Mouse (Mus musculus): ENCODE measurements around the gene Opn1sw.
"Not testable (repeated sequence)": the region's sequence is repeated elsewhere in the genome, so short reads cannot be mapped to it uniquely, and the experiment has no call there.

The Opn1sw gene

DNA sequence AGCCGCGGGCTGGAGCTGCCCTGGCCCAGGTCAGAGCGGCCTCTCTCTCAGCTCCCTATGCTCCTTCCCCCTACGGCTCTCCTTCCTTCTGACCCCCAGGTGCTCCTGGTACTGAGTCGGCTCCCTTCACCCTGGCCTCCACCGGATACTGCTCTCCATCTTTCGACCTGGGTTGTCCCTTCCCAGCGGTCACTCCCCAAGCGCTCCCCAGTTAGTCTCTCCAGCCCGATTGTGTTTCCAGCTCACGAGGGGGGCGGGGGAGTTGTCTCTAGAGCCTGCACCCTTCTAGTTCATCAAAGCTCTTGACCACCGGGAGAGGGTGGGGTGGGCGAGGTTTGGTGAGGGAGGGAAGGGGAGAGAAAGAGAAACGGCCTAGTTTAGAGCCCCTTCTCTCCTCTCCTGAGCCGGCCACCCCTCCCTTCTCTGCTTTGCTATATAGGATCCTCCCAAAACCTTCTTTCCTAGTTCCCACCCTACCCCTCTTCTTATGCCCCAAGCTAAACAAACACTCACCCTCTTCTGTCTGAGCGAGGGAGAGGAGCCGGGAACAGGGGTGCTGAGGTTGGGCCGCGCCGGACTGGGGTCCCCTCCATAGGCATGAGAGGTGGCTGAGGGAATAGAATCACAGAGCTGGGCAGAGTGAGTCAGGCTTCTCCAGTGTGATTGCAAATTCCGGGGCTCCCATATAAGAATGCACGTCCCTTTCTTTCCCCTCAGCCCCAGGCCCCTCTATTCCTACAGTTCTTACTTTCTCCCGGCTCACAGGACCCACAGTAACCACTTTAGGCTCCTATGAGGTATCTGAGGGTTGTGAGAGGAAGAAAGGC, 8.7 kb upstream of the Opn1sw start:
- DNase-seq (ENCODE audit: low read depth, low spot score) = peak; percentile 40

DNA sequence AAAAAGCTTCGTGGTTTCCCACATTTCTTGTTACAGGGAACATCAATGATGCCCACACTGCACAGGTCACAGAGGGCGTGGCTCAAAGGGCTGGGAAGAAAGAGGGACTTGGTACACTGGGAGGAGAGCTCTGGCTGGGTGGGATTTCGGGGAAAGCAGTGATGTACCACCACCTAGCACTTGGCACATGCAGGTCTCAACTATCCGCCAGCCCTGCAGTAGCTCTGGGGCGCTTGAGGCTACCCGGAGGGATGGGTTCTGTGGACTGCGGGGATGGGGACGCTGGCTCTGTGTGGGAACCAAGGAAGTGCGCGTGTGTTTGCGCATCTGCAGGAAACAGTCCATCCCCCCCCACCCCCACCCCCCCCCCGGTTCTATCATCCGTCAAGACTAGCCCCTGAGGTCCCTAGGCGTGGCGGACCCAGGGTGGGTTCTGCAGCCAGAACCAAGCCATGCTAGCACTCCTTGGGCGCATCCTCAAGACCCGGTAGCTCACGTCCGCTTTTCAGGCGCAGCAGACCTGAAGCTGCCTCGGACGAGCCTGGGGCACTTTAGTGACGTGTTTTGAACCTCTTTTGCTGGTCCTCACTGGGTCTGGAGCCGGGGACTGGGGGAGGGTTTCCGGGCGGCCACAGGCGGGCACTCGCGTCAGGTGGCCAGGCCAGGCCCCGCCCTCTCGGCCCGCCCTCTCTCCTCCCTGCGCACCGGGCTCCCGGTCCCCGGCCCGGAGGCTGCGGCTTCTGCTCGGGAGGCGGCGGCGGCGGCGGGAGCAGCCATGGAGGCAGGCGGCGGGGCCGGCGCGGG, 7.8 kb upstream of the Opn1sw start, which contains the start of gene Ccdc136:
Gene Ccdc136 (plus strand): TSS at position 400 of the 804 bp plus-strand sequence.
- peak; percentile 93 for DNase-seq (ENCODE audit: low read depth, low spot score)

DNA sequence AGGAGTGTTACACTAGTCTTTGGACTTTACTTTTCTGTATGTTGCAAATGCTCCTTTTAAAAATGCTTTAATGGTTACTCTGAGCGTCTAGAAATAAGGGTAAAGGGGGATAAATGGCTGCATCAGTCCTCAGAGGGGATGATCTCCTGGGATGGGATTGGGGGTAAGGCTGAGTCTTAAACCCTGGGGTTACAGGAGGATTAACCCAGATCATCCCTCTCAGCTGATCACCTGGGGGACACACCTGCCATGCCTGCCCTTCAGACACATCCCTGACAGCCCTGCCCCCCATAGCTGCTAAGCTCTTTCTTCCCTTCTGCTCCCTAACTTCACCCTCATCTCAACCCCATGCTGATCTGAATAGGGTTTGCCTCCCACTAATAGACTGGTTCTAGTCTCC, 6.0 kb upstream of the Opn1sw start:
- no peak for DNase-seq (ENCODE audit: low read depth, low spot score)

DNA sequence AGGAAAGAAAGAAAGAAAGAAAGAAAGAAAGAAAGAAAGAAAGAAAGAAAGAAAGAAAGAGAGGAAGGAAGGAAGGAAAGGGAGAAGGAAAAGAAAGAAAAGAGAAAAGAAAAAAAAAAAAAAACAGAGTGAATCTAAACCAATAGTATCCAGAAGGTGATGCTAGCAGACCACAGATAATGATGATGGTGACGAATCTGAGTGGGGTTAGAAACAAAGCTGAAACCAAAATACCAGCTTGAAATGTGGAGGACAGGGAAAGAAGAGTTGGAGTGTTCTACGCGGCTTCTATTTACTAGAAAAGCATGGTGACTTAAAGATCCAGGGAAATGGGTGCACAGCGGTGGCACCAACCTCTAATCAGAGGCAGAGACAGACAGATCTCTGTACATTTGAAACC, 3.5 kb upstream of the Opn1sw start:
- DNase-seq (ENCODE audit: low read depth, low spot score) = peak; percentile 31

DNA sequence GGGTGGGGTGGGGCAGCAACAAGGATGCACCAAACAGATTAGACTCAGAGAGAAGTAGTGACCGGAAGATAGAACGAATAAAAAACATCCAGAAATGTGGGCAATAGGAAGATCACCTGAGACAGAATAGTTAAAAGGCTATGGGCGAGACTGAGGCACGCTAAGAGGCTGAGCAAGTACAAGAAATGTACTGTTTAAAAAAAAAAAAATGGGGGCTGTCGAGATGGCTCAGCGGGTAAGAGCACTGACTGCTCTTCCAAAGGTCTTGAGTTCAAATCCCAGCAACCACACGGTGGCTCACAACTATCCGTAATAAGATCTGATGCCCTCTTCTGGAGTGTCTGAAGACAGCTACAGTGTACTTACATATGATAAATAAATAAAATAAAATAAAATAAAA, 3.0 kb upstream of the Opn1sw start:
- not testable (repeated sequence) for DNase-seq (ENCODE audit: low read depth, low spot score)

DNA sequence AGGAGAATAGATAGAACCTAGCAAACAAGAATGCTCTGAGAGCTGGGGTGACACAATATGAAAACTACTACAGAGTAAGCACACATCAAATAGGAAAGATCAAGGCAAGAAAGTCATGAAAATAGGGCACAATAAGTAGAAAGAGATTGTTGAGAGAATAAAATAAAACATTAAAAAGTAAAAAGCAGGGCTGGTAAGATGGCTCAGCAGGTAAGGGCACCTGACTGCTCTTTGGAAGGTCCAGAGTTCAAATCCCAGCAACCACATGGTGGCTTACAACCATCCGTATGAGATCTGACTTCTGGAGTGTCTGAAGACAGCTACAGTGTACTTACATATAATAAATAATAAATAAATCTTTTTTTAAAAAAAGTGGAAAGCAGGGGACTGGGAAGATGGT, 2.2 kb upstream of the Opn1sw start:
- not testable (repeated sequence) for DNase-seq (ENCODE audit: low read depth, low spot score)

GRCm38 (mm10) chr6:29389425-29389824, 1.2 kb upstream of the Opn1sw start:
- DNase-seq (ENCODE audit: low read depth, low spot score) = no peak

- DNase-seq (ENCODE audit: low read depth, low spot score) = peak; percentile 91
Measured at GRCm38 (mm10) chr6:29388606-29389080, 375 bp upstream of the Opn1sw start.

DNA sequence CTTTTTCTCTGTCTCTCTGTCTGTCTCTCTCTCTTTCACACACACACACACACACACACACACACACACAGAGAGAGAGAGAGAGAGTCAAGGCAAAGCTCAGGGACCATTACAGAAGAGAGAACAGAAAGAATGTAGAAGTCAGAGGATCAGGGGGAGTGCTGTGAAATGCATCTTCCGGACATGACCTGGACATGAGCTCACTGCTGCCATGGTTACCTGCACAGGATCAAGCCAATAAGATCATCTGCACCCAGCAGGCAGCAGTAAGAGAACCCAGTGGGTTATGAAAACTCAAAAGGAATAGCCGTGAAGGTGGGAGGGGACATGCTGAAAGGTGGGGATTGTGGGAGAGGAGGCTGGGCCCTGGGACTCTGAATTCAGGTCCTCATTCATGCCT, 5.8 kb downstream of the Opn1sw start:
- DNase-seq (ENCODE audit: low read depth, low spot score) = peak; percentile 25

GRCm38 (mm10) chr6:29379954-29380353, 8.3 kb downstream of the Opn1sw start:
- DNase-seq (ENCODE audit: low read depth, low spot score) = no peak

DNA sequence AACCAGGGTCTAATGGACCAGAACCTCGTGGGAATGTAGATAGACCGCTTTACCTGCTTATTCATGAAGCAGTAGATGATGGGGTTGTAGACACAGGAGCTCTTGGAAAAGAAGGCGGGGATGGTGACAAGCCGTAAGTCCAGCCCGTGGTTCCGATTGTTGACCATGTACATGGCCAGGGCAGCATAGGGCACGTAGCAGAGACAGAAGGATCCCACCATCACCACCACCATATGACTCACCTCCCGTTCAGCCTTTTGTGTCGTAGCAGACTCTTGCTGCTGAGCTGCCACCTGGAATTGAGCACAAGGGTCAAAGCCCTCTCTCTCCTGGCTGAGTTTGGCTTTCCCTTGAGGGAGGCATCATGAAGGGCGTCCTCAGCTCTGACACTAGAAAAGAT, 9.6 kb downstream of the Opn1sw start:
- DNase-seq (ENCODE audit: low read depth, low spot score) = no peak

DNA sequence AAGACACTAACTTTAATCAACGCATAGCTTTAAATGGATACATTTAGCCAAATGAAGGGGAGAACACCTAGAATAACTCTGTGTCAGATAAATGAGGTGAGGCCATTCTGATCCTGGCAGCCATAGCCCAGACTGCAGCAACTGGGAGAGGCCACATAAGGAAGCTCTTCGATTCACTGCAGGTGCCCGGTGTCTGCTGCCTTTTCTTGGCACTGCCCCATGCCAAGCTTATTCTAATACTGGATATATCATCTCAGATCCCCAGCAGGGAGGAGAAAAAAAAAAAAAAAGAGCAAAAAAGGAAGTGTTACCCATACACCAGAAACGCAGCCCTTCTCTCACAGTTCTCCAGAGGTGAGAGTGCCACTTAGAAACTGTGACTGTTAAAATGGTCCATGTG, 10.9 kb downstream of the Opn1sw start:
- no peak for DNase-seq (ENCODE audit: low read depth, low spot score)

DNA sequence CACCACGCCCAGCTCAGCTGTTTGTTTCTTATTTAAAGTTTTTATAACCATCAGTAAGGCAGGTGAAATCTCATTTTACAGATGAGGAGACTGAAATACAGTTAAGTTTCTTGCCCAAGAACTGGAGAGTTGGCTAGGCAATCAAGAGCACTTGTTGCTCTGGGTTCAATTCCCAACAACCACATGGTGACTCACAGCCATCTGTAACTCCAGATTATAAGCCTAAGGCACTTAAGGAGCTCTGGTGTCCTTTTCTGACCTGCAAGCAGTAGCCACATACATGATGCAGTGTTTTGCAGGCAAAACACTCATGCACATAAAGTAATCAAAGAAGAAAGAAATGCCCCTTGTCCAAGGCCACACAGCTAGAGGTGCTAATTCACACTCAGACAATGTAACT, 23.0 kb downstream of the Opn1sw start:
- no peak for DNase-seq (ENCODE audit: low read depth, low spot score)

GRCm38 (mm10) chr6:29363129-29363515, 25.1 kb downstream of the Opn1sw start:
- no peak for DNase-seq (ENCODE audit: low read depth, low spot score)

DNA sequence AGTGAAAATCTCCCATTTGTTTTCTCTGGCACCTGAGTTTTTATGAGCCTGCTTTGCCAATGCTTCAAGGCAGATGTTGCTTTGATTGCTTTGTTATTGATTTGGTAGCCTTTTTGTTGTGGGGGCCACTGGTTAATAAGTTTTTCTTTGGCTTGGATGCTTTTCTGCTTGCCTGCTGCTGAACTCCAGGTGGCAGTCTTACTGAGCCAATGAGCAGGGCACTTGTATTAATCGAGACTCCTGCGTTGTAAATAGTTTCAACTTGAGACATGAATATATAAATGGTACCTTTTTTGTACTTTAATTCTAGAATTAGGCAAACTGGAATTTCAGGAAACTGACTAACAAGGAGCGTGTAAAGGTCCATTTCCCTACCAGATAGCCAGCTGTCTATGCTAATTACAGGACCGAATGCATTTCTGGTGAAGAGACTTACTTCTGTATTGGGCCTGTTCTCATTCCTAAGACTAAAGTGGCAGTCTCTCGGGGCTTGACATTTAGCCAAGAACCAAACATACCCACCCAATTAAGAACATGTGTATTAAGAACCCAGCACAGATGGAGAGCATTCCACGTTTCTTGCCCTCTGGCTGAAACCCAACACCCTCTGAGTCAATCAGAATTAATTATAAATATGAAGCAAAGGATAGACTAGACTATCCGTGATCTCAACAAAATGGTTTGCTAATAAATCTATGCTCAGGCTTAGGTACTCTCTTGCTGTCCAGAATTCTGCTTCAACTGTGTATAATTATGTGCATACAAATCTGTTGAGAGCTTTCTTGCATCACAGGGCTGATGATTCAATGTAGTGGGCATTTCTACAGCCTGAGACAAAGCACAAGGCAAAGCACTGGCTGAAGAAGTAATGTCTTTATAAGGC, 25.8 kb downstream of the Opn1sw start:
- DNase-seq (ENCODE audit: low read depth, low spot score) = peak; percentile 64

- no peak for DNase-seq (ENCODE audit: low read depth, low spot score)
Measured at GRCm38 (mm10) chr6:29360211-29360610, 28.1 kb downstream of the Opn1sw start.

DNA sequence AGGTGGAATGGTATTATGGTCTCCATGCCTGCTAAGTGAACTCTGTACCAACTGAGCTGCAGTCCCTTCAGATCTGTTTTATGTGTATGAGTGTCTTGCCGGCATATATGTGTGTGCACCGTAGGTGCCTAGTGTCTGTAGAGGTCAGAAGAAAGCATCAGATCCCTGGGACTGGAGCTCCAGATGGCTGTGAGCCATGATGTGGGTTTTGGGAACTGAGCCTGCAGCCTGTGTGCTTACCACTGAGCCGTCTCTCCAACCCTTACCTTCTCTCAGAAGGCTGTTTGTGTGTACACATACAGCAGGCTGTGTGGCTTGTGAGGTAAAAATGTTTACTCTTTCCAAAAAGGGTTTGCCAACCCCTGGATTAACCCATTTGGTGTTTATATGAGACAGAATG, 28.9 kb downstream of the Opn1sw start:
- peak; percentile 45 for DNase-seq (ENCODE audit: low read depth, low spot score)

- DNase-seq (ENCODE audit: low read depth, low spot score) = no peak
Measured at GRCm38 (mm10) chr6:29352816-29353215, 35.5 kb downstream of the Opn1sw start.

GRCm38 (mm10) chr6:29351613-29352012, 36.7 kb downstream of the Opn1sw start:
- no peak for DNase-seq (ENCODE audit: low read depth, low spot score)

- DNase-seq (ENCODE audit: low read depth, low spot score) = no peak
Measured at GRCm38 (mm10) chr6:29348371-29348724, 39.9 kb downstream of the Opn1sw start.

- peak; percentile 100 for DNase-seq (ENCODE audit: low read depth, low spot score)
Measured at GRCm38 (mm10) chr6:29347665-29348370, 40.5 kb downstream of the Opn1sw start, which contains the start of gene Calu. Gene Calu (plus strand): TSS chr6:29348069.

All from brain, adult 2 months (tissue).